Comparison of ENCODE assay signal across 22 mouse cellular contexts in genomic region chr6:119535867-119536266, GRCm38 (mm10). TPM values are rescaled to one million over a fixed set of nuclear protein-coding genes. Genes with fewer than 3 reads are reported as not detected.
DNase-seq lines count a peak whose midpoint lies in the region; ATAC-seq lines count a peak whose summit lies in the region.
"Had no signal": no experiment of that assay in that cellular context is flagged by ENCODE, and none has a peak within 500 bp of the region (broad histone marks: within the 10 kb centered on the region; RNA-seq: fewer than 3 reads in every experiment).

No protein-coding gene starts in this region.

- H3K27ac ChIP-seq in embryonic facial prominence, embryonic 14.5 days (replicated peaks; ENCODE audit: low read depth, low read length): no peak overlapping the region
- no peak overlapping the region for H3K27ac ChIP-seq in embryonic facial prominence, embryonic 10.5 days (replicated peaks)
- H3K27ac ChIP-seq in kidney, embryonic 16.5 days (ENCODE audit: low read length): no peak overlapping the region
- H3K27ac ChIP-seq in liver, embryonic 12.5 days: no peak overlapping the region
- H3K27ac ChIP-seq: embryonic facial prominence, embryonic 13.5 days; gastrocnemius, adult 2 months; hindbrain, embryonic 12.5 days; hindbrain, embryonic 15.5 days had no signal

- H3K4me2 ChIP-seq in embryonic facial prominence, embryonic 14.5 days (ENCODE audit: low read depth, low read length): no peak overlapping the region
- H3K4me2 ChIP-seq in kidney, embryonic 16.5 days (replicated peaks; ENCODE audit: low read depth, low read length): no peak overlapping the region
- H3K4me2 ChIP-seq in liver, embryonic 12.5 days: no peak overlapping the region
- H3K4me2 ChIP-seq: embryonic facial prominence, embryonic 13.5 days; heart, embryonic 11.5 days; hindbrain, embryonic 12.5 days; hindbrain, embryonic 15.5 days had no signal

- H3K4me1 ChIP-seq in embryonic facial prominence, embryonic 14.5 days (ENCODE audit: control insufficient read depth, insufficient read depth, low read length): no peaks in the 10 kb centered on the region
- peaks cover 23% of the 10 kb centered on the region for H3K4me1 ChIP-seq in embryonic facial prominence, embryonic 10.5 days
- H3K4me1 ChIP-seq in kidney, embryonic 16.5 days (ENCODE audit: insufficient read depth, low read length): peaks cover 4% of the 10 kb centered on the region; the same call in 1 of the 2 replicates
- no peaks in the 10 kb centered on the region for H3K4me1 ChIP-seq in liver, embryonic 12.5 days
- H3K4me1 ChIP-seq: hindbrain, embryonic 12.5 days; hindbrain, embryonic 15.5 days had no signal

- no peaks in the 10 kb centered on the region for H3K36me3 ChIP-seq in embryonic facial prominence, embryonic 14.5 days (ENCODE audit: control insufficient read depth, insufficient read depth, low read length)
- H3K36me3 ChIP-seq in embryonic facial prominence, embryonic 10.5 days (replicated peaks): no peaks in the 10 kb centered on the region
- H3K36me3 ChIP-seq in kidney, embryonic 16.5 days (ENCODE audit: insufficient read depth, low read length): no peaks in the 10 kb centered on the region
- H3K36me3 ChIP-seq in liver, embryonic 12.5 days: no peaks in the 10 kb centered on the region
- H3K36me3 ChIP-seq: embryonic facial prominence, embryonic 13.5 days; hindbrain, embryonic 12.5 days; hindbrain, embryonic 15.5 days had no signal

- H3K9me3 ChIP-seq in embryonic facial prominence, embryonic 14.5 days (ENCODE audit: control insufficient read depth, low read length): no peaks in the 10 kb centered on the region
- no peaks in the 10 kb centered on the region for H3K9me3 ChIP-seq in embryonic facial prominence, embryonic 10.5 days
- no peaks in the 10 kb centered on the region for H3K9me3 ChIP-seq in kidney, embryonic 16.5 days (ENCODE audit: low read length)
- H3K9me3 ChIP-seq in liver, embryonic 12.5 days (replicated peaks): no peaks in the 10 kb centered on the region
- H3K9me3 ChIP-seq: embryonic facial prominence, embryonic 13.5 days; hindbrain, embryonic 12.5 days; hindbrain, embryonic 15.5 days had no signal

- no peaks in the 10 kb centered on the region for H3K27me3 ChIP-seq in embryonic facial prominence, embryonic 14.5 days (replicated peaks; ENCODE audit: control insufficient read depth, insufficient read depth, low read length)
- peaks cover 4% of the 10 kb centered on the region; the same call in 1 of the 2 replicates for H3K27me3 ChIP-seq in embryonic facial prominence, embryonic 10.5 days (replicated peaks; ENCODE audit: low read depth, poor library complexity, severe bottlenecking)
- no peaks in the 10 kb centered on the region for H3K27me3 ChIP-seq in kidney, embryonic 16.5 days (ENCODE audit: insufficient read depth, low read length)
- peaks cover 29% of the 10 kb centered on the region for H3K27me3 ChIP-seq in liver, embryonic 12.5 days (replicated peaks)
- H3K27me3 ChIP-seq: embryonic facial prominence, embryonic 13.5 days had no signal

- H3K9ac ChIP-seq in embryonic facial prominence, embryonic 14.5 days (ENCODE audit: low read depth, low read length): no peak overlapping the region
- H3K9ac ChIP-seq in kidney, embryonic 16.5 days (replicated peaks; ENCODE audit: low read length): no peak overlapping the region
- H3K9ac ChIP-seq in liver, embryonic 12.5 days: no peak overlapping the region
- H3K9ac ChIP-seq: embryonic facial prominence, embryonic 13.5 days; forebrain, postnatal 0 days; hindbrain, embryonic 12.5 days; hindbrain, embryonic 15.5 days had no signal

- no peak for DNase-seq in embryonic facial prominence, embryonic 14.5 days (ENCODE audit: low spot score)
- DNase-seq in embryonic facial prominence, embryonic 10.5 days (ENCODE audit: low spot score): no peak
- DNase-seq in kidney, adult 11 months: no peak
- peak; percentile 12 for DNase-seq in Muller cell, postnatal 12 days (ENCODE audit: inconsistent ontology term)
- DNase-seq in retina, postnatal 1 day: peak; percentile 41
- DNase-seq: adrenal gland, adult 2 months; adrenal gland, postnatal 14 days; cerebellum, adult 11 months; cerebellum, adult 2 months; cerebellum, adult 9-11 months; cerebellum, postnatal 25 days; forebrain, postnatal 0 days; gastrocnemius, adult 2 months; gastrocnemius, postnatal 14 days; heart, adult 11 months had no signal

- WGBS in embryonic facial prominence, embryonic 14.5 days: 68% methylated on average over 12 of the region's 12 CpGs
- 83% methylated on average over 12 of the region's 12 CpGs for WGBS in embryonic facial prominence, embryonic 10.5 days
- WGBS in kidney, embryonic 16.5 days: 57% methylated on average over 12 of the region's 12 CpGs
- 73% methylated on average over 12 of the region's 12 CpGs for WGBS in liver, embryonic 12.5 days (ENCODE audit: insufficient replicate concordance)

- peak; percentile 30; the same call in 1 of the 2 replicates for ATAC-seq in embryonic facial prominence, embryonic 14.5 days (ENCODE audit: low read depth)
- peak; percentile 40; the same call in 1 of the 2 replicates for ATAC-seq in kidney, embryonic 16.5 days (ENCODE audit: low FRiP score, low TSS enrichment)
- ATAC-seq in liver, embryonic 12.5 days: no peak
- ATAC-seq: forebrain, embryonic 14.5 days; forebrain, postnatal 0 days had no signal

- no peak overlapping the region for H3K4me3 ChIP-seq in embryonic facial prominence, embryonic 14.5 days (ENCODE audit: low read depth, low read length)
- no peak overlapping the region for H3K4me3 ChIP-seq in embryonic facial prominence, embryonic 10.5 days
- no peak overlapping the region for H3K4me3 ChIP-seq in kidney, embryonic 16.5 days (ENCODE audit: low read length)
- no peak overlapping the region for H3K4me3 ChIP-seq in liver, embryonic 12.5 days
- H3K4me3 ChIP-seq: embryonic facial prominence, embryonic 13.5 days; gastrocnemius, adult 2 months; hindbrain, embryonic 12.5 days; hindbrain, embryonic 15.5 days had no signal

RNA-seq across cellular contexts. Expression of gene Wnt5b, which starts 8.3 kb away (rescaled TPM):
- 11.4 and 12.6 TPM in 2 replicates for polyA plus RNA-seq in embryonic facial prominence, embryonic 14.5 days (2014; fragmentation: Nextera tagmentation; extraction: Ambion mirVana)
- 13.2 and 14.2 TPM in 2 replicates for polyA plus RNA-seq in embryonic facial prominence, embryonic 10.5 days (2016; fragmentation: Nextera tagmentation; extraction: Ambion mirVana)
- polyA plus RNA-seq in kidney, embryonic 16.5 days (2015; fragmentation: Nextera tagmentation; extraction: Ambion mirVana): 9.6 and 10.1 TPM in 2 replicates
- 1.1 and 1.5 TPM in 2 replicates for polyA plus RNA-seq in liver, embryonic 12.5 days (2016; fragmentation: Nextera tagmentation; extraction: Ambion mirVana)

RNA-seq across cellular contexts. Expression of gene Fbxl14, which starts 56.4 kb away (rescaled TPM):
- 6.2 and 7.5 TPM in 2 replicates for polyA plus RNA-seq in embryonic facial prominence, embryonic 14.5 days (2014; fragmentation: Nextera tagmentation; extraction: Ambion mirVana)
- polyA plus RNA-seq in embryonic facial prominence, embryonic 10.5 days (2016; fragmentation: Nextera tagmentation; extraction: Ambion mirVana): 3.4 and 3.6 TPM in 2 replicates
- 5.0 and 5.1 TPM in 2 replicates for polyA plus RNA-seq in kidney, embryonic 16.5 days (2015; fragmentation: Nextera tagmentation; extraction: Ambion mirVana)
- polyA plus RNA-seq in liver, embryonic 12.5 days (2016; fragmentation: Nextera tagmentation; extraction: Ambion mirVana): 3.2 and 3.4 TPM in 2 replicates

Comparison
In these comparisons a context has a peak if more than half of its experiments do, and no peak if none do; other contexts are left out.
1. DNase-seq: peak in Muller cell, postnatal 12 days (single experiment) and retina, postnatal 1 day (single experiment); none in embryonic facial prominence, embryonic 14.5 days (single experiment), embryonic facial prominence, embryonic 10.5 days (single experiment) and kidney, adult 11 months (single experiment).